Mouse (Mus musculus) lung, embryonic 15.5 days (tissue): Measurements from ENCODE around the gene Rasgef1c. TPM values are rescaled to one million over a fixed set of nuclear protein-coding genes. Genes with fewer than 3 reads are reported as not detected.

Source experiments
- ATAC-seq: fragments of 200-750 bp; cut with Nextera tagmentation; 2 replicates; pipeline ENCODE4 v1.8.0; 2017; ENCODE audit warnings: moderate number of reproducible peaks, borderline replicate concordance; ENCODE audit not compliant: low FRiP score, low TSS enrichment; ENCODE audit errors: extremely low read depth
- H3K27ac ChIP-seq: fragments of 300-500 bp; sonication (generic); 2 replicates; pipeline ENCODE4 v1.5.1; 2015; ENCODE audit warnings: moderate library complexity, mild to moderate bottlenecking, inconsistent platforms
- H3K27me3 ChIP-seq: fragments of 300-500 bp; sonication (generic); 2 replicates; pipeline ENCODE4 v1.6.1; 2015; ENCODE audit warnings: inconsistent platforms
- H3K36me3 ChIP-seq: fragments of 300-500 bp; sonication (generic); 2 replicates; pipeline ENCODE4 v1.6.1; 2015; ENCODE audit warnings: inconsistent platforms
- H3K4me1 ChIP-seq: fragments of 300-500 bp; sonication (generic); 2 replicates; pipeline ENCODE4 v1.6.1; 2015; ENCODE audit warnings: inconsistent platforms
- H3K4me2 ChIP-seq: fragments of 300-500 bp; sonication (generic); 2 replicates; pipeline ENCODE4 v1.6.1; 2015; ENCODE audit warnings: inconsistent platforms, mild to moderate bottlenecking, moderate library complexity
- H3K4me3 ChIP-seq: fragments of 300-500 bp; sonication (generic); 2 replicates; pipeline ENCODE4 v1.5.1; 2015; ENCODE audit warnings: mild to moderate bottlenecking, inconsistent platforms
- H3K9ac ChIP-seq: fragments of 300-500 bp; sonication (generic); 2 replicates; pipeline ENCODE4 v1.6.1; 2015; ENCODE audit warnings: inconsistent platforms
- H3K9me3 ChIP-seq: fragments of 300-500 bp; sonication (generic); 2 replicates; pipeline ENCODE4 v1.6.1; 2016; ENCODE audit warnings: inconsistent platforms
- WGBS: fragments of 180-500 bp; shearing (Covaris S2); methylation state at CpG from one replicate; pipeline ENCODE4 v1.1.7; 2015; 5-methylcytosine and 5-hydroxymethylcytosine counted together
- polyA plus RNA-seq: library from polyadenylated mRNA; unstranded; fragments of >200 nt; fragmentation: Nextera tagmentation; extraction: Ambion mirVana; gene quantifications from 2 replicates; pipeline ENCODE4 v1.2.1, GENCODE M21; 2015

Rasgef1c gene
- polyA plus RNA-seq, 1 experiment from 2014 or later: 0.15 TPM

DNA sequence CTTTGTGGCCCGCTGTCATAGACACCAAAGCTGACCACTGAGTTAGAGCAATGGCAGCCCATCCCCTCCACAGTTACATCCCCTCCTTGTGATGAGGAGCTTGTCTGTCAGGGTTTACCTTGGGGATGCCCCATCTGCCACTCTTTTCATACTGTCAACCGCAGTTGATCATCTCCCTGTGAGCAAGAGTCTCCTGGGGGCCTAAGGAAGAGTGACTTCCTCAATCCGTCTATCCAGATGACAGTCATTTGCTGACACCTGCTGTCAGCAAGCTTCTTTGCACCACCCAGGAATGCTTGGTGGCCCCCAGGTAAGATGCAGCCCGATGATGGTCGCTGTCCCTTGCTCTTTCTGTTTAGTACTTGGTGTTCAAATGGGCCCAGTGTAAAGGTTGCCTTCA is 13.2 kb upstream of the Rasgef1c start:
- Histone ChIP-seq H3K27me3 (no peaks in the 10 kb centered on the region), H3K27ac (no peak overlapping the region), H3K4me2 (no peak overlapping the region), H3K36me3 (peaks cover 13% of the 10 kb centered on the region; the same call in 1 of the 2 replicates), H3K9ac (no peak overlapping the region), H3K4me1 (no peaks in the 10 kb centered on the region), H3K4me3 (no peak overlapping the region), H3K9me3 (no peaks in the 10 kb centered on the region)
- ATAC-seq: no peak
- WGBS: 80% methylated on average over 5 of the region's 5 CpGs

GRCm38 (mm10) chr11:49891993-49892392 is 9.6 kb upstream of the Rasgef1c start:
- Histone ChIP-seq H3K36me3 (0 out of 2 replicates have a peak, but pooled peaks cover 8% of the 10 kb centered on the region), H3K4me3 (no peak overlapping the region), H3K4me1 (no peaks in the 10 kb centered on the region), H3K9me3 (no peaks in the 10 kb centered on the region), H3K27ac (no peak overlapping the region), H3K9ac (no peak overlapping the region), H3K27me3 (no peaks in the 10 kb centered on the region), H3K4me2 (no peak overlapping the region)
- 89% methylated on average over 5 of the region's 5 CpGs for WGBS
- ATAC-seq: no peak

GRCm38 (mm10) chr11:49893806-49894205 is 7.8 kb upstream of the Rasgef1c start:
- Histone ChIP-seq H3K27me3 (no peaks in the 10 kb centered on the region), H3K9me3 (no peaks in the 10 kb centered on the region), H3K4me2 (no peak overlapping the region), H3K27ac (no peak overlapping the region), H3K4me3 (no peak overlapping the region), H3K4me1 (no peaks in the 10 kb centered on the region), H3K36me3 (0 out of 2 replicates have a peak, but pooled peaks cover 5% of the 10 kb centered on the region), H3K9ac (no peak overlapping the region)
- 56% methylated on average over 11 of the region's 11 CpGs for WGBS
- ATAC-seq: no peak

- WGBS: 48% methylated on average over 6 of the region's 6 CpGs
- Histone ChIP-seq H3K4me1 (no peaks in the 10 kb centered on the region), H3K27me3 (peaks cover 18% of the 10 kb centered on the region), H3K4me2 (no peak overlapping the region), H3K36me3 (no peaks in the 10 kb centered on the region), H3K27ac (no peak overlapping the region), H3K9me3 (no peaks in the 10 kb centered on the region), H3K4me3 (no peak overlapping the region), H3K9ac (no peak overlapping the region)
- no peak for ATAC-seq
Observed at GRCm38 (mm10) chr11:49895966-49896590, 5.6 kb upstream of the Rasgef1c start.

DNA sequence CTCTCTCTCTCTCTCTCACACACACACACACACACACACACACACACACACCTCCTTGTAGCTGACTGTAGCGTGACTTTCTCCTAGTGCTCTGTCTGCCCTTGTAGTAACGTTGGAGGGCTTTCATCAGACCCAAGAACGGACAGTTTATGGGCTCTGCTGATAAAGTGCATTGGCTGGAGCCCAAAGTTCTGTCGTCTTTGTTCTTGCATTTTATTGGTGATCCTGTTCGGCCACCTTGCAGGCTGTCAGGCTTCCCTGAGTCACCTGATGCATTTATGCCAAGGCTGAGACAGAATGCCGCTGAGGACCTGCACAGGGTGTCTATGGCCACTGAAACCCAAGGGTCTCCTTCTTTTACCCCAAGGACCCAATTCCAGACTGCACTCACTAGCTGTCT is 1.6 kb upstream of the Rasgef1c start:
- no peak overlapping the region for H3K27ac ChIP-seq
- no peak overlapping the region for H3K4me3 ChIP-seq
- H3K36me3 ChIP-seq: no peaks in the 10 kb centered on the region
- H3K4me1 ChIP-seq: peaks cover 9% of the 10 kb centered on the region
- 25% methylated on average over 6 of the region's 6 CpGs for WGBS
- H3K27me3 ChIP-seq: peaks cover 41% of the 10 kb centered on the region
- no peak overlapping the region for H3K9ac ChIP-seq
- H3K9me3 ChIP-seq: no peaks in the 10 kb centered on the region
- no peak overlapping the region for H3K4me2 ChIP-seq
- no peak for ATAC-seq

DNA sequence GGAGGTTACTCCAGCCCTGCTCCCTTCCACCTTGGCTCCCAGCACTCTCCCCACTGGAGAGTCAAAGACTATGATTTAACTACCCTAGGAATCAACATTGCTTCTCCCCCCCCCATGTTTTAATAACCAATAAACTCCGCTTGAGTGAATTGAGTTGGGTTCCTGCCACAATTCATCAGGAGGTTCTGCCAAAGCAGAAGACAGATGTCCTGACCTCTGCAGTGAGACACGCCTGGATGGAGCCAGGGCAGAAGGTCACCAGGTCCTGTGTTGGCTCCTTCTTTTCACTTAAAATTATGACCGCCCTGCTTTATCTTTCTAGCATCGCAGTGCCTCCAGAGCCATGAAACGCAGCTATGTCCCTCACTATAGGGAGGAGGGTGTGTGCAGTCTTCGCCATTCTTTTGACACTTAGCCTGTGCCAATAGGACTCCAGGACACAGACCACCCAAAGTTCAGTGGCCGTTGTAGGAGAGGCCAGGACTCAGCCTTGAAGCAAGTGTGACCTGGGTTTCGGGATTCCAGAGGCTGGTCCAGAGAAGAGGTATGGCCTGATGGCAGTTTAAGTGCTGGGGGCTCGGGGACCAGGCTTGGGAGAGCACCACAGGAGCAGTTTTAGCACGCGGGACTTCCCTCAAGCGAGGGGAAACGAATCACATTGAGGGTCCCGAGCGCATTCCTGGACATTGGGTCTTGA is 525 bp upstream of the Rasgef1c start:
- Histone ChIP-seq H3K27ac (no peak overlapping the region), H3K9ac (no peak overlapping the region), H3K36me3 (no peaks in the 10 kb centered on the region), H3K9me3 (no peaks in the 10 kb centered on the region), H3K4me2 (peak overlapping the region; percentile 100), H3K27me3 (peaks cover 41% of the 10 kb centered on the region), H3K4me3 (peak overlapping the region; percentile 59), H3K4me1 (peaks cover 9% of the 10 kb centered on the region)
- WGBS: 17% methylated on average over 15 of the region's 15 CpGs
- peak; percentile 36; the same call in 1 of the 2 replicates for ATAC-seq

GRCm38 (mm10) chr11:49903333-49903732 is 1.7 kb downstream of the Rasgef1c start:
- Histone ChIP-seq H3K4me1 (peaks cover 9% of the 10 kb centered on the region), H3K4me2 (no peak overlapping the region), H3K27me3 (peaks cover 41% of the 10 kb centered on the region), H3K9me3 (no peaks in the 10 kb centered on the region), H3K9ac (no peak overlapping the region), H3K4me3 (no peak overlapping the region), H3K27ac (no peak overlapping the region), H3K36me3 (no peaks in the 10 kb centered on the region)
- WGBS: 14% methylated on average over 7 of the region's 7 CpGs
- ATAC-seq: no peak

- no peaks in the 10 kb centered on the region for H3K9me3 ChIP-seq
- H3K36me3 ChIP-seq: no peaks in the 10 kb centered on the region
- H3K4me1 ChIP-seq: no peaks in the 10 kb centered on the region
- WGBS: 46% methylated on average over 15 of the region's 15 CpGs
- H3K4me3 ChIP-seq: no peak overlapping the region
- no peaks in the 10 kb centered on the region for H3K27me3 ChIP-seq
- no peak for ATAC-seq
- H3K4me2 ChIP-seq: no peak overlapping the region
- no peak overlapping the region for H3K9ac ChIP-seq
- no peak overlapping the region for H3K27ac ChIP-seq
Observed at GRCm38 (mm10) chr11:49918521-49919180, 17.0 kb downstream of the Rasgef1c start.

GRCm38 (mm10) chr11:49919304-49919703 is 17.7 kb downstream of the Rasgef1c start:
- no peak overlapping the region for H3K27ac ChIP-seq
- ATAC-seq: no peak
- H3K9me3 ChIP-seq: no peaks in the 10 kb centered on the region
- no peak overlapping the region for H3K4me2 ChIP-seq
- H3K36me3 ChIP-seq: no peaks in the 10 kb centered on the region
- no peaks in the 10 kb centered on the region for H3K4me1 ChIP-seq
- no peak overlapping the region for H3K9ac ChIP-seq
- H3K4me3 ChIP-seq: no peak overlapping the region
- WGBS: 76% methylated on average over 6 of the region's 6 CpGs
- no peaks in the 10 kb centered on the region for H3K27me3 ChIP-seq

DNA sequence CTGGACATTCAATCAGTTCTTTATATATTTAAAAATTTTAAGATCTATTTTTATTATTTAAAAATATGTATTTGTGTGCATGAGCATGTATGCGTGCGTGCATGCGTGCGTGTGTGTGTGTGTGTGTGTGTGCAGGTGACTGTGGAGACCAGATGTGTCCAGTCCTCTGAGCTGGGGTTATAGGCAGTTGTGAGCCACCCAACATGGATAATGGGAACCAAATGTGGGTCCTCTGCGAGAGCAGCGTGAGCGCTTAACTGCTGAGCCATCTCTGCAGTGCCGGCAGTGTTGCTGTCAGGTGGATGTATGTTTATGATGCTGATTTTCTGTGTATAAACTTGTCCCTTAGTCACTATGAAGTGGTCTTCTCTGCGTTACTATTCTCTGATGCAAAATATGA is 21.9 kb downstream of the Rasgef1c start:
- 72% methylated on average over 9 of the region's 9 CpGs for WGBS

GRCm38 (mm10) chr11:49926183-49926582 is 24.5 kb downstream of the Rasgef1c start:
- no peak for ATAC-seq
- H3K4me2 ChIP-seq: no peak overlapping the region
- no peak overlapping the region for H3K4me3 ChIP-seq
- H3K4me1 ChIP-seq: 0 out of 2 replicates have a peak, but pooled peaks cover 2% of the 10 kb centered on the region
- 60% methylated on average over 7 of the region's 7 CpGs for WGBS
- H3K9ac ChIP-seq: no peak overlapping the region
- H3K36me3 ChIP-seq: no peaks in the 10 kb centered on the region
- no peaks in the 10 kb centered on the region for H3K9me3 ChIP-seq
- H3K27me3 ChIP-seq: no peaks in the 10 kb centered on the region; the same call in 1 of the 2 replicates
- no peak overlapping the region for H3K27ac ChIP-seq

More for the DNA sequence above, 21.9 kb downstream of the Rasgef1c start:
- no peaks in the 10 kb centered on the region for H3K4me1 ChIP-seq
- no peak overlapping the region for H3K4me2 ChIP-seq
- H3K36me3 ChIP-seq: no peaks in the 10 kb centered on the region
- no peaks in the 10 kb centered on the region; the same call in 1 of the 2 replicates for H3K27me3 ChIP-seq
- H3K4me3 ChIP-seq: no peak overlapping the region
- ATAC-seq: no peak
- H3K9me3 ChIP-seq: no peaks in the 10 kb centered on the region
- no peak overlapping the region for H3K27ac ChIP-seq
- no peak overlapping the region for H3K9ac ChIP-seq

DNA sequence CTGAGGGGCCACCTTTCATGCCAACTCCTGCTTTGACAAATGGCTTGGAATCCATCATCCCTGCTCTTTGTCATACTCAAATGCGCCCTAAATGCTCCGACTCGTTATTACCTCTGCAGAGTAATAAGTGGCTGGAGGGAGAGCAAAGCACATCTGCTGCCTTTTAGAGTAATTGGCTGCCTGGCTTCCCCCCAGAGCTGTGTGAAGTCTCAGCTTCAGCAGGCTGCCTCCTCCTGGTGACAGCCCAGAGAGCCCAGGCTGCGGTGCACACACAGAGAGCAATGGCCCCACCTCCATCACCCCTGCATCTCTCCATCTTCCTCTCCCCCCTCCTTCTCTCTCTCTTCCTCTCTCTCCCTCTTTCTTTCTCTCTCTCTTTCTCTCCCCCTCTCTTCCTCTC is 25.5 kb downstream of the Rasgef1c start:
- Histone ChIP-seq H3K27ac (no peak overlapping the region), H3K36me3 (no peaks in the 10 kb centered on the region), H3K4me1 (0 out of 2 replicates have a peak, but pooled peaks cover 9% of the 10 kb centered on the region), H3K9me3 (no peaks in the 10 kb centered on the region), H3K9ac (no peak overlapping the region), H3K27me3 (no peaks in the 10 kb centered on the region; the same call in 1 of the 2 replicates), H3K4me3 (no peak overlapping the region), H3K4me2 (no peak overlapping the region)
- ATAC-seq: no peak
- 25% methylated on average over 4 of the region's 4 CpGs for WGBS
